Mouse (Mus musculus): ENCODE measurements around the gene Urm1. TPM values are rescaled to one million over a fixed set of nuclear protein-coding genes. Genes with fewer than 3 reads are reported as not detected.

Urm1 gene
- polyA plus RNA-seq, 1 experiment from 2014 or later = 26.1 TPM

- no peaks in the 10 kb centered on the region for H3K4me1 ChIP-seq (replicated peaks; ENCODE audit: insufficient read depth, low read length)
- H3K36me3 ChIP-seq (ENCODE audit: insufficient read depth, low read length) = no peaks in the 10 kb centered on the region
- H3K27ac ChIP-seq = no peak overlapping the region
- WGBS = 25% methylated on average over 2 of the region's 2 CpGs
- no peaks in the 10 kb centered on the region for H3K9me3 ChIP-seq (replicated peaks; ENCODE audit: low read length)
- no peak overlapping the region for H3K4me2 ChIP-seq (ENCODE audit: low read length)
- H3K9ac ChIP-seq (ENCODE audit: low read depth, low read length) = no peak overlapping the region
- ATAC-seq (replicated peaks; ENCODE audit: low FRiP score, low read depth) = no peak
- no peak for DNase-seq (ENCODE audit: low spot score)
- H3K4me3 ChIP-seq (replicated peaks; ENCODE audit: low read depth, low read length) = no peak overlapping the region
- peak; percentile 17; the same call in 1 of the 2 replicates for TF ChIP-seq CTCF (IDR thresholded peaks at IDR 0.05; ENCODE audit: low read depth)
- H3K27me3 ChIP-seq (ENCODE audit: insufficient read depth, low read length) = no peaks in the 10 kb centered on the region
These were observed 37.5 kb downstream of the Urm1 start for GRCm38 (mm10) chr2:29857341-29857740.

- TF ChIP-seq CTCF (IDR thresholded peaks at IDR 0.05; ENCODE audit: low read depth) = no peak
- Histone ChIP-seq H3K27me3 (ENCODE audit: insufficient read depth, low read length) (no peaks in the 10 kb centered on the region), H3K4me1 (replicated peaks; ENCODE audit: insufficient read depth, low read length) (no peaks in the 10 kb centered on the region), H3K4me3 (replicated peaks; ENCODE audit: low read depth, low read length) (no peak overlapping the region), H3K9me3 (replicated peaks; ENCODE audit: low read length) (no peaks in the 10 kb centered on the region), H3K4me2 (ENCODE audit: low read length) (no peak overlapping the region), H3K27ac (no peak overlapping the region), H3K36me3 (ENCODE audit: insufficient read depth, low read length) (no peaks in the 10 kb centered on the region), H3K9ac (ENCODE audit: low read depth, low read length) (no peak overlapping the region)
- ATAC-seq (replicated peaks; ENCODE audit: low FRiP score, low read depth) (no peak), DNase-seq (ENCODE audit: low spot score) (no peak)
- WGBS = 71% methylated on average over 5 of the region's 5 CpGs
These were observed 38.1 kb downstream of the Urm1 start for GRCm38 (mm10) chr2:29857967-29858366.

GRCm38 (mm10) chr2:29858748-29859473 is 39.0 kb downstream of the Urm1 start:
- no peak for ATAC-seq (replicated peaks; ENCODE audit: low FRiP score, low read depth)
- Histone ChIP-seq H3K4me2 (ENCODE audit: low read length) (no peak overlapping the region), H3K4me1 (replicated peaks; ENCODE audit: insufficient read depth, low read length) (no peaks in the 10 kb centered on the region), H3K4me3 (replicated peaks; ENCODE audit: low read depth, low read length) (no peak overlapping the region), H3K27ac (no peak overlapping the region), H3K36me3 (ENCODE audit: insufficient read depth, low read length) (no peaks in the 10 kb centered on the region), H3K9ac (ENCODE audit: low read depth, low read length) (no peak overlapping the region), H3K9me3 (replicated peaks; ENCODE audit: low read length) (no peaks in the 10 kb centered on the region), H3K27me3 (ENCODE audit: insufficient read depth, low read length) (no peaks in the 10 kb centered on the region)
- WGBS = 8% methylated on average over 5 of the region's 5 CpGs
- DNase-seq (ENCODE audit: low spot score) = peak; percentile 66
- peak; percentile 77 for TF ChIP-seq CTCF (IDR thresholded peaks at IDR 0.05; ENCODE audit: low read depth)

GRCm38 (mm10) chr2:29865125-29865524 is 45.2 kb downstream of the Urm1 start:
- no peaks in the 10 kb centered on the region for H3K36me3 ChIP-seq (ENCODE audit: insufficient read depth, low read length)
- DNase-seq (ENCODE audit: low spot score) (no peak), ATAC-seq (replicated peaks; ENCODE audit: low FRiP score, low read depth) (no peak)
- WGBS = 72% methylated on average over 4 of the region's 4 CpGs
- 0 out of 2 replicates have a peak, but pooled peaks cover under 1% of the 10 kb centered on the region for H3K4me1 ChIP-seq (replicated peaks; ENCODE audit: insufficient read depth, low read length)
- H3K4me3 ChIP-seq (replicated peaks; ENCODE audit: low read depth, low read length) = no peak overlapping the region
- H3K27ac ChIP-seq = no peak overlapping the region
- no peak for TF ChIP-seq CTCF (IDR thresholded peaks at IDR 0.05; ENCODE audit: low read depth)
- H3K4me2 ChIP-seq (ENCODE audit: low read length) = no peak overlapping the region
- no peaks in the 10 kb centered on the region for H3K9me3 ChIP-seq (replicated peaks; ENCODE audit: low read length)
- no peaks in the 10 kb centered on the region for H3K27me3 ChIP-seq (ENCODE audit: insufficient read depth, low read length)
- H3K9ac ChIP-seq (ENCODE audit: low read depth, low read length) = no peak overlapping the region

GRCm38 (mm10) chr2:29868949-29869645 is 49.2 kb downstream of the Urm1 start, which contains the start of gene Cercam:
Cercam (plus strand) TSS chr2:29869164.
- H3K4me1 ChIP-seq (replicated peaks; ENCODE audit: insufficient read depth, low read length) = 0 out of 2 replicates have a peak, but pooled peaks cover 4% of the 10 kb centered on the region
- peak within 1 kb of the TSS; percentile 76 for H3K4me2 ChIP-seq (ENCODE audit: low read length)
- H3K9me3 ChIP-seq (replicated peaks; ENCODE audit: low read length) = no peaks in the 10 kb centered on the region
- H3K36me3 ChIP-seq (ENCODE audit: insufficient read depth, low read length) = no peaks in the 10 kb centered on the region
- no peaks in the 10 kb centered on the region for H3K27me3 ChIP-seq (ENCODE audit: insufficient read depth, low read length)
- peak within 1 kb of the TSS; percentile 72; the same call in 1 of the 2 replicates for H3K27ac ChIP-seq
- H3K9ac ChIP-seq (ENCODE audit: low read depth, low read length) = peak within 1 kb of the TSS; percentile 58
- under 1% methylated on average over 44 of the region's 44 CpGs for WGBS
- peak within 1 kb of the TSS; percentile 39 for H3K4me3 ChIP-seq (replicated peaks; ENCODE audit: low read depth, low read length)
- ATAC-seq (replicated peaks; ENCODE audit: low FRiP score, low read depth) (peak; percentile 81), DNase-seq (ENCODE audit: low spot score) (peak; percentile 93)
- TF ChIP-seq CTCF (IDR thresholded peaks at IDR 0.05; ENCODE audit: low read depth) = peak; percentile 93

- 0 out of 2 replicates have a peak, but pooled peaks cover 4% of the 10 kb centered on the region for H3K4me1 ChIP-seq (replicated peaks; ENCODE audit: insufficient read depth, low read length)
- H3K4me3 ChIP-seq (replicated peaks; ENCODE audit: low read depth, low read length) = peak overlapping the region; percentile 39
- WGBS = 5% methylated on average over 17 of the region's 17 CpGs
- peak overlapping the region; percentile 72; the same call in 1 of the 2 replicates for H3K27ac ChIP-seq
- H3K9ac ChIP-seq (ENCODE audit: low read depth, low read length) = peak overlapping the region; percentile 58
- no peak for TF ChIP-seq CTCF (IDR thresholded peaks at IDR 0.05; ENCODE audit: low read depth)
- H3K9me3 ChIP-seq (replicated peaks; ENCODE audit: low read length) = no peaks in the 10 kb centered on the region
- no peaks in the 10 kb centered on the region for H3K36me3 ChIP-seq (ENCODE audit: insufficient read depth, low read length)
- DNase-seq (ENCODE audit: low spot score) (peak; percentile 22), ATAC-seq (replicated peaks; ENCODE audit: low FRiP score, low read depth) (0 out of 2 replicates have a peak, but pooled peaks have one; percentile 11)
- H3K27me3 ChIP-seq (ENCODE audit: insufficient read depth, low read length) = no peaks in the 10 kb centered on the region
- H3K4me2 ChIP-seq (ENCODE audit: low read length) = peak overlapping the region; percentile 76
These were observed 50.0 kb downstream of the Urm1 start for GRCm38 (mm10) chr2:29869646-29870451.

All from kidney, postnatal 0 days (tissue).